Mouse (Mus musculus): Measurements from ENCODE around the gene Epas1.

GRCm38 (mm10) chr17:86814320-86814719, 60.8 kb downstream of the Epas1 start:
- TF ChIP-seq ZMIZ1 (IDR thresholded peaks at IDR 0.05; ENCODE audit: low read depth, low read length) (no peak), POLR2A (IDR thresholded peaks at IDR 0.05; ENCODE audit: control insufficient read depth in 1 of 2, insufficient read depth in 1 of 2, low read depth in 1 of 2, low read length in 2 of 2, poor library complexity in 1 of 2) (no peak), MXI1 (IDR thresholded peaks at IDR 0.05; ENCODE audit: low read depth, low read length) (no peak), CTCF (IDR thresholded peaks at IDR 0.05 in 2 of 3, conservative IDR thresholded peaks at IDR 0.05 in 1 of 3; ENCODE audit: control insufficient read depth in 1 of 3, insufficient read depth in 1 of 3, low read depth in 2 of 3, low read length in 3 of 3, poor library complexity in 1 of 3, severe bottlenecking in 1 of 3) (no peak), MAFK (IDR thresholded peaks at IDR 0.05; ENCODE audit: borderline replicate concordance, low read depth, low read length) (no peak), CHD2 (IDR thresholded peaks at IDR 0.05; ENCODE audit: low read length) (no peak), MAX (IDR thresholded peaks at IDR 0.05; ENCODE audit: low read length) (no peak), BHLHE40 (IDR thresholded peaks at IDR 0.05; ENCODE audit: borderline replicate concordance, low read depth, low read length) (no peak), ETS1 (IDR thresholded peaks at IDR 0.05; ENCODE audit: low read depth, low read length) (no peak), ELF1 (IDR thresholded peaks at IDR 0.05; ENCODE audit: low read depth, low read length) (no peak)
